Mouse (Mus musculus) thymus, postnatal 14 days (tissue): ENCODE results near the gene Tcf20.
"Not testable (repeated sequence)": the region's sequence is repeated elsewhere in the genome, so short reads cannot be mapped to it uniquely, and the experiment has no call there.

ENCODE experiments used
- DNase-seq: peaks from one replicate; pipeline ENCODE4 v3.0.0; 2021

The Tcf20 gene

GRCm38 (mm10) chr15:82896336-82896735, 91.3 kb downstream of the Tcf20 start:
- no peak for DNase-seq

- no peak for DNase-seq
These were observed 97.2 kb downstream of the Tcf20 start for GRCm38 (mm10) chr15:82890470-82890869.

GRCm38 (mm10) chr15:82889426-82889825, 98.2 kb downstream of the Tcf20 start:
- no peak for DNase-seq

- DNase-seq, result no peak
These were observed 99.2 kb downstream of the Tcf20 start for GRCm38 (mm10) chr15:82888466-82888865.

- DNase-seq, result no peak
These were observed 110.4 kb downstream of the Tcf20 start for GRCm38 (mm10) chr15:82877309-82877708.

- no peak for DNase-seq
These were observed 110.8 kb downstream of the Tcf20 start for GRCm38 (mm10) chr15:82876863-82877262.

GRCm38 (mm10) chr15:82872037-82872436, 115.6 kb downstream of the Tcf20 start:
- DNase-seq, result no peak

GRCm38 (mm10) chr15:82866286-82866685, 121.4 kb downstream of the Tcf20 start:
- DNase-seq, result not testable (repeated sequence)

GRCm38 (mm10) chr15:82863674-82864073, 124.0 kb downstream of the Tcf20 start:
- DNase-seq, result no peak

- no peak for DNase-seq
These were observed 130.9 kb downstream of the Tcf20 start for GRCm38 (mm10) chr15:82856652-82857378.

- DNase-seq, result no peak
These were observed 131.6 kb downstream of the Tcf20 start for GRCm38 (mm10) chr15:82856065-82856464.

GRCm38 (mm10) chr15:82839146-82839545, 148.5 kb downstream of the Tcf20 start:
- DNase-seq, result no peak

GRCm38 (mm10) chr15:82829917-82830316, 157.8 kb downstream of the Tcf20 start:
- DNase-seq, result no peak

- no peak for DNase-seq
These were observed 161.8 kb downstream of the Tcf20 start for GRCm38 (mm10) chr15:82825866-82826265.

- no peak for DNase-seq
These were observed 165.3 kb downstream of the Tcf20 start for GRCm38 (mm10) chr15:82822347-82822746.

- DNase-seq, result no peak
These were observed 166.0 kb downstream of the Tcf20 start for GRCm38 (mm10) chr15:82821657-82822056.

GRCm38 (mm10) chr15:82815296-82815695, 172.4 kb downstream of the Tcf20 start:
- no peak for DNase-seq

GRCm38 (mm10) chr15:82814806-82815205, 172.9 kb downstream of the Tcf20 start:
- peak; percentile 63 for DNase-seq

GRCm38 (mm10) chr15:82814321-82814720, 173.4 kb downstream of the Tcf20 start:
- DNase-seq, result no peak

- DNase-seq, result no peak
These were observed 177.1 kb downstream of the Tcf20 start for GRCm38 (mm10) chr15:82810556-82810955.

GRCm38 (mm10) chr15:82809511-82809910, 178.2 kb downstream of the Tcf20 start:
- no peak for DNase-seq

- DNase-seq, result no peak
These were observed 180.5 kb downstream of the Tcf20 start for GRCm38 (mm10) chr15:82806969-82807763.

GRCm38 (mm10) chr15:82804708-82805639, 182.7 kb downstream of the Tcf20 start:
- peak; percentile 80 for DNase-seq
